Mouse (Mus musculus) mesoderm, embryonic 11.5 days (tissue): ENCODE measurements at regions not wholly inside any gene's neighbourhood (a gene's known extent, or its start where the extent isn't known, plus 50 kb on each side); places are given as distances from the start of the nearest gene placed in this dataset.

Experiments used
- DNase-seq: peaks from one replicate; pipeline ENCODE4 v3.0.0-alpha.2; 2012; ENCODE audit warnings: low read depth, low spot score

GRCm38 (mm10) chr4:89400342-89400741 is 89.5 kb upstream of the Cdkn2b start:
- no peak for DNase-seq

- no peak for DNase-seq
Measured at GRCm38 (mm10) chr4:89399277-89399676, 88.4 kb upstream of the Cdkn2b start.

DNA sequence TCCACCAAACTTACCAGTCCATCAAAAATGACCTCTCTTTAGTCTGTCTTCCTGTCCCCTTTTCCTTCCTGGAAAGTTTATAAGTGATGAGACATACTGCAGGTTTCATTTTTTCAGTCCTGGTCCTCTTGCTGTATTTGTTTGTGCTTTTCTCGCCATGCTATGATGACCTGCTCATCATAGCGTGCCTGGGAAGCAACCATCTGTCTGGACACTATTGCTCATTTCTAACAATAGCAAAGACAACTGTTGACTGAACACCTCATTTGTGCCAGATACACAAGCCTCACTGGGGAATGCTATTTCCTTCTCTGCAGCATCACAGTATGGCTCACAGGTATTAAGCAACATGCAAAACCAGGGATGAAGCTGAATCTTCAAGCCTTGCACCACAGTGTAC is 85.2 kb upstream of the Cdkn2b start:
- no peak for DNase-seq

GRCm38 (mm10) chr4:89395336-89395735 is 84.5 kb upstream of the Cdkn2b start:
- no peak for DNase-seq

DNA sequence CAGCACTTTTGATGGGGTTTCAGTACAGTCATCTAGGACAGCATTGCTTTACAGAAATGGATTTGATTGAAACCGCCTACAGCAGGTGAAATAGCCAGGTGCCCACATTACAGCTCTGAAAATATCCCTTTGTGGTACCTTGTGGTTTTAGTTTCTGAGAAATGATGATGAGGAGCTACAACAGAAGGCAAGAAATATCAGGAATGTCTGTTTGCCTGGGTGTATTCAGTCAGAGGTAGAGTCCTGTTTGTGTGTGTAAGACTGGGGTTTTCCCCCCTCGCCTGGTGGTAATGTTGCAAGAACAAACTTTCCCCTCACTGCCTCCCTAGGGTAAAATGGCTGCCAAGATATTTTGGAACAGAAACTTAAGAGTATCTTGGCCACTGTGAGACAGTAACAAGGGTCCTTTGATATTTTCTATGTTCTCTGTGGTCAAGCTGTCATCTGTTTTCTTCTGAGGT is 82.4 kb upstream of the Cdkn2b start:
- DNase-seq = no peak

- no peak for DNase-seq
Measured at GRCm38 (mm10) chr4:89392791-89393190, 82.0 kb upstream of the Cdkn2b start.

- DNase-seq = no peak
Measured at GRCm38 (mm10) chr4:89391463-89392308, 80.8 kb upstream of the Cdkn2b start.

DNA sequence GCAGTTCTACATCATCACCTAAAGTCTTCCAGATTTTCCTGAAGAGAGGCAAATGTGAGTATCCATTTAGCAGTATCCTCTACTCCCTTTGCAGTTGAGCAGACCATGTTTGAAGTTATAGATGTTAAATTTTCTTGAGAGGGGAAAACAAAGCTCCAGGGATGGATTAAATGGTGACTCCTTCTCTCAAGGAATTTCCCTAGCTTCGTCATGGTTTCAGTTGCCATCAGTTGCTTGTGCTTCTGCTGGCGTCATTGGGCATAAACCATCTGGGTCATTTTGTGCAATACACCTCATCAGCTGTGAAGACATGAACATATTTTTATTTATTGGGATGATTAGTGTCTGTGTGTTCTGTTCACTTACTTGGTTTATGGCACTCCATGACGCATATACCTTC is 72.7 kb upstream of the Cdkn2b start:
- DNase-seq = no peak

- DNase-seq = no peak
Measured at GRCm38 (mm10) chr4:89382434-89382976, 71.7 kb upstream of the Cdkn2b start.

- DNase-seq = no peak
Measured at GRCm38 (mm10) chr4:89381763-89382162, 70.9 kb upstream of the Cdkn2b start.

DNA sequence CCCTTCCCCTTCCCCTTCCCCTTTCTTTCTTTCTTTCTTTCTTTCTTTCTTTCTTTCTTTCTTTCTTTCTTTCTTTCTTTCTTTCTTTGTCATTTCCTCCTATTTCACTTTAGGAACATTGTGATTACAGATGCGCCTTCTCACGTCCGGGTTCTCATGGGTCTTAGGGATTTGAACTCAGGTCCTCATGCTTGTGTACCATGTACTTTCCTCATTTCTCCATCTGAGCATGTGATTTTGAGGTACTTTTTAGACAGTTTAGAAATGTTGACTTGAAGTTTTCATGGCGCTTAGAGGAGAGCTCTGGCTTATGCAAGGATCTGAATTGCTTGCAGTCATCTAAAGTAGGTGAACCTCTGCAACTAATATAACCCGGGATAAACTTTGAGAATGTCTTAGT is 70.2 kb upstream of the Cdkn2b start:
- no peak for DNase-seq

GRCm38 (mm10) chr4:89380330-89380945 is 69.6 kb upstream of the Cdkn2b start:
- DNase-seq = no peak

DNA sequence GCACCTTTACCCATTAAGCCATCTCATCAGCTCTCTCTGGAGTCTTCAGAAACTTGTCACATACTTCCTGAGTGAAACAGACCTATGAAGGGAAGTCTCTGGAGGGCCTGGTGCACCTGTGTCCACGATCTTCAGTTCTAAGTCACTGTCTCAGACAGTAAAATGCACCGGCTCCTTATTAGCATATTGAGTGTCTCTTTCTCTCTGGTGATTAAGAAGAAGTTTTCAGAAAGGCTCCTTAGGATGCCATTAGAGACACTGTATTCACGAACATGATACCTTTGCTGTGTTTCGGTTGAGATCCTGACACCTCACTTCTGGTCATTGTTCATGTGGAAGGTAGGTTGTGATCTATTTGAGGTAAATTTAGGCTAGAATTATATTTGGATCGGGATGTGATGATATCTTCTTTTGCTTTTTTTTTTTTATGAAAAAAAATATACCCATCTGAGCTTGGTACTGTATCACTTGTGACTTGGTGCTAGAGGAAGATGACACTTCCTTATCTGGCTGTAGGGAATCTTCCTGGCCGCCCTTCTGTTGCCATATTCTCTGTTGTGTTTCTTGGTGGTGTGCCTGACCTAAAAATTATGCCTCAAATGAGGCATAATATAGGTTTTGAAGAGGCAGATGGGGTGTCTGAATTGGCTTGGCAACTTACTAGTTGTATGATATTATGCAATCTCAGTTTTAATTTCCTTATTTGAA is 68.9 kb upstream of the Cdkn2b start:
- DNase-seq = no peak

DNA sequence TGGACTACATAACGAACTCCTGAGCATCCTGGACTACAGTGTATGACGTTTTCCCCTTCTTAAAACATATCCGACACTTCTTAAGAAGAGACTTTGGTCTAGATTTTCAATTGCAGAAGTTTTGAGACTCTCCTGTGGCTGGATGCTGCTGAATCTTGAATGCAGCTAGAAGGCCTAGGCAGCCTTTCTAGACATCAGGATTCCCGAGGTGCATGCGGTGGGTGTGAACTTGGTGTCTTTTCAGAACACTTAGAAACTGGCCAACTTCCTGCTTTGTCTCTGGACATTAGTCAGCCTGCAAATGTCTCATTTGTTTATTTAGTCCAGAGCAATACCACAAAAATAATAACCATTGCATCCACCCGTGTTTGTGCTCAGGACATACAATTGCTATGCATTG is 61.8 kb upstream of the Cdkn2b start:
- no peak for DNase-seq

- no peak for DNase-seq
Measured at GRCm38 (mm10) chr4:89368850-89369524, 58.1 kb upstream of the Cdkn2b start.

DNA sequence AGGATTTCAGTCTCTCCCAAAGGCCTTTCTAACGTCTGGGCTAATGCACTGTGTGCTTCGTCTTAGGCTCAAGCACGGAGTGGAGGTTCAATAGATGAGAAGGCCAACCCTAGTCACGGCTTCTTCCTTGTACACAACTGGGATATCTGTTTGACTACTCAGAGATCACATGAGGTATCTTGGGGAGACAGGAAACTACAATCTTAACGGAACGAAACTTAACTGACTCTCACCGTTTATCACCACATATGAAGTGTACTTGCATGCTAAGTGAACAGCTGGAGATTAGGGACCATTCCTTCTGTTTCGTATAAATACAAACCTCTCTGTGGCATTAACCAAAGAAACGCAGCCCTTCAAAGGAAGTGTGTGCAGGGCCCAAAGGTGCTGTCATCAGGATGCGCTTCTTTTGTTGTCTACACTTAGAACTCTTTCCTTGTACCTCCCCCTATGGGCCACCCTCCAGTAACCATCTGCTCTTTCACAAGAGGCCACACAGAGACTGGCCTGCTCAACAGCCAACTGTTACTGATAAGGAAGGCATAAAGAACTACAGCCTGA is 55.8 kb upstream of the Cdkn2b start:
- DNase-seq = no peak

GRCm38 (mm10) chr4:89365875-89366274 is 55.0 kb upstream of the Cdkn2b start:
- no peak for DNase-seq

DNA sequence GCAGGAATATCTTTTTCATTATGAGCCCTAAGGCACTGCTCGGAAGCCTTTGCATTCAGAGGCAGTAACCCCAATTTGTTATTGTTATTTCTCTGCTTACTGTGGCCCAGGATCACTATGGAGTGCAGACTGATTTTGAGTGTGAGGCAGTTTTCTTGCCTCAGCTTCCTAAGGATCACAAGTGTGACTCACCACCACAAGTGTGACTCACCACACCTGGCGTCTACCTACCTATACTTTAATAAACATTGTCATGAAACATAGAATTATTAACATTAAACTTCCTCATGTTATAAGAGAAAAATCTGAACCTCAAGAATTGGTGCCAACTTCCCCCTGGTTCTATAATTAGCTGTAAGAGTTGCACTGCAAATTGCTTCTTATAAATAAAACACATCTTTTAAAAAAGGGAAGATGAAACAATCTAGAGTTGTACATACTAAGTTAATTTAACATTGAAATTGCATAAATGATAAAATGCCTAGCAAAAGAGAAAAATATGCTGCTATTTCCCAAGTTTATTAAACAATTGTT is 52.4 kb upstream of the Cdkn2b start:
- no peak for DNase-seq

GRCm38 (mm10) chr4:89362650-89363049 is 51.8 kb upstream of the Cdkn2b start:
- DNase-seq = no peak

DNA sequence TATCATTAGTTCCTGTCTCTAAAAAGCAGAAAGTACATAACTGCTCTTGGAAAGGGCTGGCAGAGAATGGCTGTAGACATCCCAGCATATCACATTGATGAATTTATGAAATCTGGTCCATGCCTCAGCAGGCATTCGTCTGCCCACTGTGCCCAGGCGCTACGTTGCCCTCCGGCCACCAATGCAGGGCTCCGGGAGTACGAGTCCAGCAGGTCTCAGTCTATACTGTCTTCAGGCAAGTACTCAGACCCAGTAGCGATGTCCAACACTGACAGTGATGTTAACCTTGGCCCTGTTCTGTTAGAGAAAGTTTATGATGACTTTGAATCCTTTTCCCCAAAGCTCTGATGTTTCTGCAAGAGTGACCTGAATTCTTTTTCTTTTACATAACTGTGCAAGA is 50.5 kb upstream of the Cdkn2b start:
- DNase-seq = no peak
